Mouse (Mus musculus): ENCODE results near the gene Dnaaf1.

DNA sequence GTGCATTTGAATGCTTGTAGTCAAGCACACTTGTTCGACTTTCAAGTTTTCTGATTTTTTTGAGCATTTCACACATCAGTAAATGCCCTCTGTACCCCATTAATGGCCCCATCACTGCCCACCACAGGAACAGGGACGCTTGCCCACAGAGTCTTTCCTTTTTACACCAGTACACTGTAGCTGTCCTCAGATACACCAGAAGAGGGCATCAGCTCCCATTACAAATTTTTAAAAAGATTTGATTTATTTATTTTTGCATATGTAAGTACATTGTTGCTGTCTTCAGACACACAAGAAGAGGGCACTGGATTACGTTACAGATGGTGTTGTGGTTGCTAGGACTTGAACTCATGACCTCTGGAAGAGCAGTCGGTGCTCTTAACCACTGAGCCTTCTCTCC is 13.3 kb downstream of the Dnaaf1 start:
- TF ChIP-seq CTCF (IDR thresholded peaks at IDR 0.05; ENCODE audit: control insufficient read depth, insufficient read depth, low read length) (no peak), POLR2A (IDR thresholded peaks at IDR 0.05; ENCODE audit: borderline replicate concordance, control insufficient read depth, low read depth, low read length) (no peak)

Data from bone marrow, adult 2 months (tissue).